ENCODE assay signal across 14 mouse cellular contexts in the genomic region with DNA sequence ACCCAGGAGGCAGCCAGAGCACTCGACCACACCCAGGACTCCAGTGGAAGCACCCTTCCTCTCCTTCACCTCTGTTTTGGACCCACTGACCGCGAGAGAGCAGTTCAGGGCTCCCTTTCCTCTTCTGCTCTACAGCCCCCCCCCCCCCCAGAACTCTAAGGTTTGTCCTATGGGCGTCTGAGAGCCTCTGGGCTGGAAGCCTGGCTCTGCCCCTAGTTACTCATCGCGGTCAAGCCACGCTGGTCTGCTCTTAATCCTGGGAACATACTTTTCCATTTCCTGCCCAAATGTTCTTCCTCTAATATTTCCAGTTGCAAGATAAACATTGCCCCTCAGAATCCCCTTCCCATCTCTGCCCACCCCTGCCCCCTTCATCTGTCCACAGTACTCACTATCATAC. TPM values are rescaled to one million over a fixed set of nuclear protein-coding genes. Genes with fewer than 3 reads are reported as not detected.
DNase-seq lines count a peak whose midpoint lies in the region; ATAC-seq lines count a peak whose summit lies in the region.
"Had no signal": no experiment of that assay in that cellular context is flagged by ENCODE, and none has a peak within 500 bp of the region (broad histone marks: within the 10 kb centered on the region; RNA-seq: fewer than 3 reads in every experiment).

No protein-coding gene starts in this region.

- peak overlapping the region; percentile 86; the same call in 1 of the 2 replicates for H3K27ac ChIP-seq in heart, embryonic 15.5 days
- H3K27ac ChIP-seq in lung, embryonic 16.5 days (ENCODE audit: low read length) = 0 out of 2 replicates have a peak overlapping the region, but pooled peaks have one; percentile 75
- H3K27ac ChIP-seq in embryonic facial prominence, embryonic 15.5 days (replicated peaks) = peak overlapping the region; percentile 94
- H3K27ac ChIP-seq in stomach, embryonic 16.5 days (ENCODE audit: low read length) = peak overlapping the region; percentile 93; the same call in 1 of the 2 replicates

- ATAC-seq in heart, embryonic 15.5 days (replicated peaks; ENCODE audit: insufficient number of reproducible peaks, insufficient read depth, low FRiP score, low read depth) = no peak
- ATAC-seq in lung, embryonic 16.5 days (ENCODE audit: low read depth) = no peak
- ATAC-seq in embryonic facial prominence, embryonic 15.5 days (ENCODE audit: insufficient number of reproducible peaks, low FRiP score, low TSS enrichment, low read depth) = no peak
- ATAC-seq in stomach, embryonic 16.5 days (ENCODE audit: insufficient read depth, low FRiP score) = no peak

- H3K4me3 ChIP-seq in heart, embryonic 15.5 days = no peak overlapping the region
- no peak overlapping the region for H3K4me3 ChIP-seq in lung, embryonic 16.5 days (ENCODE audit: low read length)
- H3K4me3 ChIP-seq in embryonic facial prominence, embryonic 15.5 days (replicated peaks) = no peak overlapping the region
- no peak overlapping the region for H3K4me3 ChIP-seq in stomach, embryonic 16.5 days (replicated peaks; ENCODE audit: low read length)
- H3K4me3 ChIP-seq: midbrain, embryonic 10.5 days had no signal

- H3K27me3 ChIP-seq in heart, embryonic 15.5 days = no peaks in the 10 kb centered on the region
- no peaks in the 10 kb centered on the region for H3K27me3 ChIP-seq in lung, embryonic 16.5 days (ENCODE audit: control insufficient read depth, insufficient read depth, low read depth, low read length)
- no peaks in the 10 kb centered on the region for H3K27me3 ChIP-seq in embryonic facial prominence, embryonic 15.5 days
- no peaks in the 10 kb centered on the region for H3K27me3 ChIP-seq in stomach, embryonic 16.5 days (ENCODE audit: control insufficient read depth, insufficient read depth, low read length)
- H3K27me3 ChIP-seq: CH12.LX had no signal

- 67% methylated on average over 7 of the region's 7 CpGs for WGBS in heart, embryonic 15.5 days
- 59% methylated on average over 7 of the region's 7 CpGs for WGBS in lung, embryonic 16.5 days
- 54% methylated on average over 7 of the region's 7 CpGs for WGBS in embryonic facial prominence, embryonic 15.5 days
- 67% methylated on average over 7 of the region's 7 CpGs for WGBS in stomach, embryonic 16.5 days

- H3K36me3 ChIP-seq in heart, embryonic 15.5 days = peaks cover 12% of the 10 kb centered on the region
- peaks cover 6% of the 10 kb centered on the region for H3K36me3 ChIP-seq in lung, embryonic 16.5 days (ENCODE audit: control insufficient read depth, insufficient read depth, low read length)
- H3K36me3 ChIP-seq in embryonic facial prominence, embryonic 15.5 days = peaks cover 24% of the 10 kb centered on the region
- H3K36me3 ChIP-seq in stomach, embryonic 16.5 days (ENCODE audit: control insufficient read depth, insufficient read depth, low read length) = no peaks in the 10 kb centered on the region; the same call in 1 of the 2 replicates

- no peaks in the 10 kb centered on the region for H3K9me3 ChIP-seq in heart, embryonic 15.5 days (replicated peaks)
- no peaks in the 10 kb centered on the region for H3K9me3 ChIP-seq in lung, embryonic 16.5 days (ENCODE audit: control insufficient read depth, low read length)
- no peaks in the 10 kb centered on the region for H3K9me3 ChIP-seq in embryonic facial prominence, embryonic 15.5 days (replicated peaks)
- H3K9me3 ChIP-seq in stomach, embryonic 16.5 days (replicated peaks; ENCODE audit: control insufficient read depth, low read length) = no peaks in the 10 kb centered on the region
- H3K9me3 ChIP-seq: midbrain, embryonic 10.5 days had no signal

- H3K9ac ChIP-seq in heart, embryonic 15.5 days = no peak overlapping the region
- H3K9ac ChIP-seq in lung, embryonic 16.5 days (ENCODE audit: low read length) = no peak overlapping the region
- H3K9ac ChIP-seq in embryonic facial prominence, embryonic 15.5 days = no peak overlapping the region
- no peak overlapping the region for H3K9ac ChIP-seq in stomach, embryonic 16.5 days (ENCODE audit: low read length)

- no peak overlapping the region; the same call in 1 of the 2 replicates for H3K4me2 ChIP-seq in heart, embryonic 15.5 days
- no peak overlapping the region for H3K4me2 ChIP-seq in lung, embryonic 16.5 days (ENCODE audit: low read depth, low read length)
- H3K4me2 ChIP-seq in embryonic facial prominence, embryonic 15.5 days (replicated peaks) = peak overlapping the region; percentile 48
- no peak overlapping the region for H3K4me2 ChIP-seq in stomach, embryonic 16.5 days (ENCODE audit: low read depth, low read length)

- H3K4me1 ChIP-seq in heart, embryonic 15.5 days (replicated peaks) = peaks cover 41% of the 10 kb centered on the region
- H3K4me1 ChIP-seq in lung, embryonic 16.5 days (replicated peaks; ENCODE audit: control insufficient read depth, insufficient read depth, low read length) = peaks cover 37% of the 10 kb centered on the region
- H3K4me1 ChIP-seq in embryonic facial prominence, embryonic 15.5 days = peaks cover 51% of the 10 kb centered on the region
- peaks cover 37% of the 10 kb centered on the region for H3K4me1 ChIP-seq in stomach, embryonic 16.5 days (ENCODE audit: control insufficient read depth, insufficient read depth, low read length)

- no peak for DNase-seq in heart, adult 8-10 months (ENCODE audit: low spot score)
- DNase-seq in lung, adult 18-20 months = no peak
- no peak for DNase-seq in thymus, postnatal 10 days (ENCODE audit: low spot score in 2 of 2)
- DNase-seq in right cerebral cortex, postnatal 25 days = no peak
- DNase-seq: adrenal gland, postnatal 10 days; cerebellum, adult 9-11 months; heart, postnatal 14 days; right cerebral cortex, postnatal 4 days had no signal

RNA-seq across cellular contexts. Expression of a gene that starts 15.9 kb away (rescaled TPM):
- polyA plus RNA-seq in heart, embryonic 15.5 days (2015; fragmentation: Nextera tagmentation; extraction: Ambion mirVana) = 24.0 and 29.3 TPM in 2 replicates
- 100 to 1,000 TPM in 2 of 4 experiments, 10 to 100 TPM in 2; 86.5 to 107 (median 100) TPM for total RNA-seq in heart, adult 8-10 months (2022)
- 18.6 and 20.5 TPM in 2 replicates for polyA plus RNA-seq in lung, embryonic 16.5 days (2015; fragmentation: Nextera tagmentation; extraction: Ambion mirVana)
- 39.5 and 40.5 TPM in 2 replicates for polyA plus RNA-seq in embryonic facial prominence, embryonic 15.5 days (2015; fragmentation: Nextera tagmentation; extraction: Ambion mirVana)
- polyA plus RNA-seq in stomach, embryonic 16.5 days (2015; fragmentation: Nextera tagmentation; extraction: Ambion mirVana) = 24.0 and 26.2 TPM in 2 replicates
